Mouse (Mus musculus): ENCODE results near the gene Rabl6.

- no peak for TF ChIP-seq GATA1 (IDR thresholded peaks at IDR 0.05; ENCODE audit: borderline replicate concordance, low read length)
- no peak for TF ChIP-seq FLI1 (IDR thresholded peaks at IDR 0.05; ENCODE audit: low read length)
Measured at GRCm38 (mm10) chr2:25620852-25621228, 12.5 kb upstream of the Rabl6 start.

All from megakaryocyte, embryonic 14.5 days (primary cell).